Comparison of ENCODE assay signal across 15 mouse cellular contexts in genomic region chr8:94706732-94707395, GRCm38 (mm10). TPM values are rescaled to one million over a fixed set of nuclear protein-coding genes. Genes with fewer than 3 reads are reported as not detected.
DNase-seq lines count a peak whose midpoint lies in the region; ATAC-seq and TF ChIP-seq lines count a peak whose summit lies in the region.
"Had no signal": no experiment of that assay in that cellular context is flagged by ENCODE, and none has a peak within 500 bp of the region (broad histone marks: within the 10 kb centered on the region; RNA-seq: fewer than 3 reads in every experiment).

No protein-coding gene starts in this region.

- no peak overlapping the region for H3K9ac ChIP-seq in kidney, embryonic 14.5 days (ENCODE audit: low read depth, low read length)
- no peak overlapping the region for H3K9ac ChIP-seq in ES-E14 (ENCODE audit: insufficient read depth, low read depth, low read length, poor library complexity, severe bottlenecking)
- 0 out of 2 replicates have a peak overlapping the region, but pooled peaks have one; percentile 1 for H3K9ac ChIP-seq in heart, embryonic 13.5 days
- no peak overlapping the region for H3K9ac ChIP-seq in neural tube, embryonic 15.5 days (replicated peaks)
- H3K9ac ChIP-seq: limb, embryonic 15.5 days had no signal

- no peak for TF ChIP-seq CTCF in kidney, adult 2 months (conservative IDR thresholded peaks at IDR 0.05; ENCODE audit: insufficient read depth, insufficient read length, low read depth, low read length)

- peak; percentile 76 for DNase-seq in kidney, adult 2 months
- no peak for DNase-seq in ES-E14 (ENCODE audit: low read depth, low spot score)
- DNase-seq in adrenal gland, adult 8-10 months, result peak; percentile 65
- DNase-seq in frontal cortex, postnatal 25 days (ENCODE audit: low spot score in 2 of 2), result no peak
- no peak for DNase-seq in lung, postnatal 10 days
- DNase-seq: cerebellum, adult 8-10 months; lung, postnatal 14 days; spleen, adult 18-20 months had no signal

- peaks cover 13% of the 10 kb centered on the region for H3K4me1 ChIP-seq in kidney, adult 2 months (ENCODE audit: control insufficient read depth, insufficient read depth, low read length)
- no peaks in the 10 kb centered on the region for H3K4me1 ChIP-seq in kidney, embryonic 14.5 days (ENCODE audit: control insufficient read depth, insufficient read depth, low read length)
- H3K4me1 ChIP-seq in ES-E14 (ENCODE audit: control insufficient read depth in 2 of 2, insufficient read depth in 2 of 2, low read length in 2 of 2, poor library complexity in 1 of 2), result peaks cover 5 to 10% of the 10 kb centered on the region in 2 experiments; a peak in 2 of 4 replicates
- peaks cover 37% of the 10 kb centered on the region for H3K4me1 ChIP-seq in heart, embryonic 13.5 days
- 0 out of 2 replicates have a peak, but pooled peaks cover 6% of the 10 kb centered on the region for H3K4me1 ChIP-seq in neural tube, embryonic 15.5 days

- TF ChIP-seq POLR2A in kidney, adult 2 months (IDR thresholded peaks at IDR 0.05; ENCODE audit: low read depth, low read length), result no peak

- H3K27ac ChIP-seq in kidney, adult 2 months (ENCODE audit: insufficient read depth, low read depth, low read length), result peak overlapping the region; percentile 42
- no peak overlapping the region for H3K27ac ChIP-seq in kidney, embryonic 14.5 days (ENCODE audit: low read depth, low read length)
- no peak overlapping the region for H3K27ac ChIP-seq in ES-E14 (ENCODE audit: insufficient read depth, low read depth, low read length, poor library complexity, severe bottlenecking)
- H3K27ac ChIP-seq in heart, embryonic 13.5 days (replicated peaks), result no peak overlapping the region
- H3K27ac ChIP-seq in neural tube, embryonic 15.5 days (replicated peaks), result no peak overlapping the region
- H3K27ac ChIP-seq: limb, embryonic 15.5 days had no signal

- WGBS in kidney, adult 2 months, result 52% methylated on average over 9 of the region's 9 CpGs
- 70% methylated on average over 9 of the region's 9 CpGs for WGBS in kidney, embryonic 14.5 days
- WGBS in heart, embryonic 13.5 days, result 54% methylated on average over 9 of the region's 9 CpGs
- 86% methylated on average over 9 of the region's 9 CpGs for WGBS in neural tube, embryonic 15.5 days

- in situ Hi-C loops in ES-E14 (cut with MboI; ENCODE audit: low sequenced_read_pairs in 2 of 2, unreplicated experiment in 2 of 2), result loop anchor here in 1 of 2 experiments (10.0 kb wide), 1 partner anchor 98 kb away; no protein-coding TSS in a partner anchor

- H3K4me3 ChIP-seq in kidney, adult 2 months (ENCODE audit: insufficient read depth, low read depth, low read length), result no peak overlapping the region
- no peak overlapping the region for H3K4me3 ChIP-seq in kidney, embryonic 14.5 days (ENCODE audit: low read length)
- H3K4me3 ChIP-seq in ES-E14 (ENCODE audit: insufficient read depth in 1 of 2, low read depth in 1 of 2, low read length in 2 of 2, poor library complexity in 1 of 2, severe bottlenecking in 1 of 2), result no peak overlapping the region
- no peak overlapping the region for H3K4me3 ChIP-seq in heart, embryonic 13.5 days
- H3K4me3 ChIP-seq in neural tube, embryonic 15.5 days (replicated peaks), result no peak overlapping the region
- H3K4me3 ChIP-seq: limb, embryonic 15.5 days; myocyte had no signal

- H3K36me3 ChIP-seq in kidney, adult 2 months (ENCODE audit: control insufficient read depth, insufficient read depth, low read length), result no peaks in the 10 kb centered on the region
- H3K36me3 ChIP-seq in kidney, embryonic 14.5 days (ENCODE audit: control insufficient read depth, insufficient read depth, low read length), result no peaks in the 10 kb centered on the region
- H3K36me3 ChIP-seq in ES-E14 (ENCODE audit: control insufficient read depth, insufficient read depth, low read length, poor library complexity, severe bottlenecking), result no peaks in the 10 kb centered on the region
- H3K36me3 ChIP-seq in heart, embryonic 13.5 days, result no peaks in the 10 kb centered on the region
- H3K36me3 ChIP-seq in neural tube, embryonic 15.5 days, result no peaks in the 10 kb centered on the region
- H3K36me3 ChIP-seq: limb, embryonic 15.5 days had no signal

- ATAC-seq in kidney, embryonic 14.5 days (ENCODE audit: low FRiP score, low TSS enrichment), result no peak
- no peak for ATAC-seq in heart, embryonic 13.5 days (ENCODE audit: extremely low read depth, insufficient number of reproducible peaks, low FRiP score, low TSS enrichment)
- ATAC-seq in neural tube, embryonic 15.5 days (ENCODE audit: low FRiP score), result no peak
- ATAC-seq: CD4-positive, CD25-positive, alpha-beta regulatory T cell, adult 4 months had no signal

- H3K27me3 ChIP-seq in kidney, adult 2 months (replicated peaks; ENCODE audit: control insufficient read depth, insufficient read depth, low read length), result no peaks in the 10 kb centered on the region
- no peaks in the 10 kb centered on the region for H3K27me3 ChIP-seq in kidney, embryonic 14.5 days (ENCODE audit: control insufficient read depth, insufficient read depth, low read length)
- H3K27me3 ChIP-seq in heart, embryonic 13.5 days (replicated peaks), result no peaks in the 10 kb centered on the region; the same call in 1 of the 2 replicates
- no peaks in the 10 kb centered on the region for H3K27me3 ChIP-seq in neural tube, embryonic 15.5 days (replicated peaks)
- H3K27me3 ChIP-seq: limb, embryonic 15.5 days had no signal

- no peak overlapping the region for H3K4me2 ChIP-seq in kidney, embryonic 14.5 days (replicated peaks; ENCODE audit: low read depth, low read length)
- H3K4me2 ChIP-seq in heart, embryonic 13.5 days, result no peak overlapping the region
- no peak overlapping the region for H3K4me2 ChIP-seq in neural tube, embryonic 15.5 days
- H3K4me2 ChIP-seq: limb, embryonic 15.5 days; midbrain, embryonic 11.5 days had no signal

- H3K9me3 ChIP-seq in kidney, embryonic 14.5 days (ENCODE audit: control insufficient read depth, low read length), result no peaks in the 10 kb centered on the region
- H3K9me3 ChIP-seq in ES-E14 (ENCODE audit: control insufficient read depth, insufficient read depth, low read depth, low read length), result no peaks in the 10 kb centered on the region
- H3K9me3 ChIP-seq in heart, embryonic 13.5 days, result no peaks in the 10 kb centered on the region
- H3K9me3 ChIP-seq in neural tube, embryonic 15.5 days (replicated peaks), result no peaks in the 10 kb centered on the region
- H3K9me3 ChIP-seq: limb, embryonic 15.5 days had no signal

TF ChIP-seq in ES-E14, 5 proteins besides CTCF, POLR2A, EP300 and RAD21:
- TF ChIP-seq HCFC1 (IDR thresholded peaks at IDR 0.05; ENCODE audit: borderline replicate concordance, insufficient read depth, low read length), result no peak
- TF ChIP-seq ZC3H11A (IDR thresholded peaks at IDR 0.05; ENCODE audit: borderline replicate concordance, low read depth, low read length), result no peak
- TF ChIP-seq ZNF384 (IDR thresholded peaks at IDR 0.05; ENCODE audit: low read depth, low read length), result 0 out of 2 replicates have a peak, but pooled peaks have one; percentile 38
- TF ChIP-seq CHD2 (IDR thresholded peaks at IDR 0.05; ENCODE audit: low read depth, low read length), result no peak
- TF ChIP-seq MAFK (IDR thresholded peaks at IDR 0.05; ENCODE audit: insufficient read depth, low read depth, low read length), result peak; percentile 63; the same call in 1 of the 2 replicates

RNA-seq across cellular contexts. Expression of gene Pllp, which starts 10.8 kb away (rescaled TPM):
- polyA plus RNA-seq in kidney, adult 2 months (2012; rRNA removed), result 160 and 166 TPM in 2 replicates
- polyA plus RNA-seq in kidney, embryonic 14.5 days (2014; fragmentation: Nextera tagmentation; extraction: Ambion mirVana), result 13.5 and 19.3 TPM in 2 replicates
- total RNA-seq in ES-E14 (2012; rRNA removed), result 7.8 and 10.3 TPM in 2 replicates
- 1 to 10 TPM; 1.1 to 2.2 (median 1.7) TPM for total RNA-seq in adrenal gland, adult 8-10 months (2022)
- polyA plus RNA-seq in heart, embryonic 13.5 days (2015; fragmentation: Nextera tagmentation; extraction: Ambion mirVana), result 0.23 and 0.55 TPM in 2 replicates
- polyA plus RNA-seq in neural tube, embryonic 15.5 days (2015; fragmentation: Nextera tagmentation; extraction: Ambion mirVana), result 3.9 and 8.6 TPM in 2 replicates

RNA-seq across cellular contexts. Expression of gene Ccl22, which starts 38.5 kb away (rescaled TPM):
- 0.87 and 3.7 TPM in 2 replicates for polyA plus RNA-seq in kidney, adult 2 months (2012; rRNA removed)
- not detected in 2 replicates for polyA plus RNA-seq in kidney, embryonic 14.5 days (2014; fragmentation: Nextera tagmentation; extraction: Ambion mirVana)
- total RNA-seq in ES-E14 (2012; rRNA removed), result 0.48 and 6.1 TPM in 2 replicates
- under 1 TPM in 1 of 4 experiments, not detected in 3; 0.59 TPM for total RNA-seq in adrenal gland, adult 8-10 months (2022)
- polyA plus RNA-seq in heart, embryonic 13.5 days (2015; fragmentation: Nextera tagmentation; extraction: Ambion mirVana), result not detected in 2 replicates
- polyA plus RNA-seq in neural tube, embryonic 15.5 days (2015; fragmentation: Nextera tagmentation; extraction: Ambion mirVana), result 0.10 TPM in 1 of 2 replicates, not detected in the other
- polyA plus RNA-seq: CD4-positive, CD25-positive, alpha-beta regulatory T cell, adult 4 months; limb, embryonic 15.5 days; midbrain, embryonic 11.5 days; myocyte had no signal

RNA-seq across cellular contexts. Expression of gene Arl2bp, which starts 40.5 kb away (rescaled TPM):
- 76.2 and 77.2 TPM in 2 replicates for polyA plus RNA-seq in kidney, adult 2 months (2012; rRNA removed)
- polyA plus RNA-seq in kidney, embryonic 14.5 days (2014; fragmentation: Nextera tagmentation; extraction: Ambion mirVana), result 58.7 and 59.7 TPM in 2 replicates
- total RNA-seq in ES-E14 (2012; rRNA removed), result 17.7 and 29.9 TPM in 2 replicates
- 100 to 1,000 TPM in 1 of 4 experiments, 10 to 100 TPM in 3; 72.0 to 104 (median 88.3) TPM for total RNA-seq in adrenal gland, adult 8-10 months (2022)
- polyA plus RNA-seq in heart, embryonic 13.5 days (2015; fragmentation: Nextera tagmentation; extraction: Ambion mirVana), result 131 and 135 TPM in 2 replicates
- 179 and 182 TPM in 2 replicates for polyA plus RNA-seq in neural tube, embryonic 15.5 days (2015; fragmentation: Nextera tagmentation; extraction: Ambion mirVana)

Comparison
In these comparisons a context has a peak if more than half of its experiments do, and no peak if none do; other contexts are left out.
1. DNase-seq: peak in kidney, adult 2 months (single experiment) and adrenal gland, adult 8-10 months (single experiment); none in ES-E14 (single experiment), frontal cortex, postnatal 25 days (0 of 2) and lung, postnatal 10 days (single experiment).